Mouse (Mus musculus) T-cell, adult 2 months (primary cell): Measurements from ENCODE around the gene Hist1h1d.
"Not testable (repeated sequence)": the region's sequence is repeated elsewhere in the genome, so short reads cannot be mapped to it uniquely, and the experiment has no call there.

Experiments
- DNase-seq: peaks from one replicate; pipeline ENCODE4 v3.0.0; 2022; ENCODE audit warnings: low spot score

Gene Hist1h1d

GRCm38 (mm10) chr13:23591886-23592285 lies 38.8 kb downstream of the Hist1h1d start:
- DNase-seq, result not testable (repeated sequence)

- no peak for DNase-seq
These were observed 39.6 kb downstream of the Hist1h1d start for GRCm38 (mm10) chr13:23592614-23593013.

- peak; percentile 13 for DNase-seq
These were observed 40.1 kb downstream of the Hist1h1d start for GRCm38 (mm10) chr13:23593051-23593770.

- DNase-seq, result no peak
These were observed 42.1 kb downstream of the Hist1h1d start for GRCm38 (mm10) chr13:23595185-23595584.

- DNase-seq, result no peak
These were observed 42.7 kb downstream of the Hist1h1d start for GRCm38 (mm10) chr13:23595622-23596372.

GRCm38 (mm10) chr13:23597957-23598356 lies 44.9 kb downstream of the Hist1h1d start:
- peak; percentile 79 for DNase-seq

- no peak for DNase-seq
These were observed 50.2 kb downstream of the Hist1h1d start for GRCm38 (mm10) chr13:23603182-23603699.

GRCm38 (mm10) chr13:23604452-23604851 lies 51.4 kb downstream of the Hist1h1d start:
- no peak for DNase-seq

- DNase-seq, result no peak
These were observed 52.0 kb downstream of the Hist1h1d start for GRCm38 (mm10) chr13:23605052-23605451.

GRCm38 (mm10) chr13:23609209-23609608 lies 56.1 kb downstream of the Hist1h1d start:
- DNase-seq, result no peak

- no peak for DNase-seq
These were observed 56.8 kb downstream of the Hist1h1d start for GRCm38 (mm10) chr13:23609844-23610243.
